Mouse (Mus musculus) midbrain, embryonic 11.5 days (tissue): ENCODE measurements around the gene Pex16. TPM values are rescaled to one million over a fixed set of nuclear protein-coding genes. Genes with fewer than 3 reads are reported as not detected.
A peak's percentile ranks its signal among the peaks of the same experiment; 100 is the strongest.
"Not testable (repeated sequence)": the region's sequence is repeated elsewhere in the genome, so short reads cannot be mapped to it uniquely, and the experiment has no call there.

Source experiments
- ATAC-seq: fragments of 200-750 bp; cut with Nextera tagmentation; 2 replicates; pipeline ENCODE4 v1.8.0; 2017; ENCODE audit warnings: moderate TSS enrichment, moderate library complexity; ENCODE audit not compliant: low FRiP score
- DNase-seq: peaks from one replicate; pipeline ENCODE4 v3.0.0; 2015; ENCODE audit warnings: low spot score; ENCODE audit errors: missing footprints
- H3K27ac ChIP-seq: fragments of 300-500 bp; sonication (generic); 2 replicates; pipeline ENCODE4 v1.5.1; 2014; ENCODE audit warnings: low read depth, low read length
- H3K27me3 ChIP-seq: fragments of 300-500 bp; sonication (generic); 2 replicates; pipeline ENCODE4 v1.6.1; 2014; ENCODE audit warnings: mild to moderate bottlenecking, low read length, moderate library complexity, mixed read lengths; ENCODE audit not compliant: control insufficient read depth, insufficient read depth
- H3K36me3 ChIP-seq: fragments of 300-500 bp; sonication (generic); 2 replicates; pipeline ENCODE4 v1.6.1; 2014; ENCODE audit warnings: mild to moderate bottlenecking, low read length, moderate library complexity, mixed read lengths; ENCODE audit not compliant: control insufficient read depth, insufficient read depth
- H3K4me1 ChIP-seq: fragments of 300-500 bp; sonication (generic); 2 replicates; pipeline ENCODE4 v1.6.1; 2014; ENCODE audit warnings: low read length; ENCODE audit not compliant: control insufficient read depth, insufficient read depth
- H3K4me2 ChIP-seq: fragments of 300-500 bp; sonication (generic); 2 replicates; pipeline ENCODE4 v1.6.1; 2014; ENCODE audit warnings: mild to moderate bottlenecking, moderate library complexity
- H3K4me3 ChIP-seq: fragments of 300-500 bp; sonication (generic); 2 replicates; pipeline ENCODE4 v1.5.1; 2014; ENCODE audit warnings: low read depth, low read length
- H3K9ac ChIP-seq: fragments of 300-500 bp; sonication (generic); 2 replicates; pipeline ENCODE4 v1.6.1; 2014; ENCODE audit warnings: low read length
- H3K9me3 ChIP-seq: fragments of 300-500 bp; sonication (generic); 2 replicates; pipeline ENCODE4 v1.6.1; 2016; ENCODE audit warnings: low read length; ENCODE audit not compliant: control insufficient read depth
- WGBS: fragments of 180-500 bp; shearing (Covaris S2); extraction: QIAGEN DNeasy Blood & Tissue Kit; methylation state at CpG from one replicate; pipeline ENCODE4 v1.1.7; 2014; 5-methylcytosine and 5-hydroxymethylcytosine counted together
- polyA plus RNA-seq: library from polyadenylated mRNA; unstranded; fragments of >200 nt; fragmentation: Nextera tagmentation; extraction: Ambion mirVana; gene quantifications from 2 replicates; pipeline ENCODE4 v1.2.1, GENCODE M21; 2014

Gene Pex16
- polyA plus RNA-seq, 1 experiment from 2014 or later = 20.0 TPM

GRCm38 (mm10) chr2:92389645-92390044, 15.2 kb downstream of the Pex16 start:
- Histone ChIP-seq H3K4me2 (peak overlapping the region; percentile 24), H3K27ac (peak overlapping the region; percentile 45), H3K36me3 (peaks cover 26% of the 10 kb centered on the region), H3K4me1 (peaks cover 50% of the 10 kb centered on the region), H3K4me3 (peak overlapping the region; percentile 63), H3K9ac (peak overlapping the region; percentile 28; the same call in 1 of the 2 replicates), H3K9me3 (no peaks in the 10 kb centered on the region), H3K27me3 (no peaks in the 10 kb centered on the region)
- 4% methylated on average over 10 of the region's 10 CpGs for WGBS
- DNase-seq (no peak), ATAC-seq (no peak)

GRCm38 (mm10) chr2:92390206-92390930, 15.9 kb downstream of the Pex16 start:
- Histone ChIP-seq H3K9me3 (no peaks in the 10 kb centered on the region), H3K27me3 (no peaks in the 10 kb centered on the region), H3K9ac (peak overlapping the region; percentile 28; the same call in 1 of the 2 replicates), H3K27ac (peak overlapping the region; percentile 45), H3K4me3 (no peak overlapping the region), H3K4me1 (peaks cover 50% of the 10 kb centered on the region), H3K4me2 (peak overlapping the region; percentile 24), H3K36me3 (peaks cover 20% of the 10 kb centered on the region)
- 75% methylated on average over 6 of the region's 6 CpGs for WGBS
- DNase-seq (no peak), ATAC-seq (no peak)

DNA sequence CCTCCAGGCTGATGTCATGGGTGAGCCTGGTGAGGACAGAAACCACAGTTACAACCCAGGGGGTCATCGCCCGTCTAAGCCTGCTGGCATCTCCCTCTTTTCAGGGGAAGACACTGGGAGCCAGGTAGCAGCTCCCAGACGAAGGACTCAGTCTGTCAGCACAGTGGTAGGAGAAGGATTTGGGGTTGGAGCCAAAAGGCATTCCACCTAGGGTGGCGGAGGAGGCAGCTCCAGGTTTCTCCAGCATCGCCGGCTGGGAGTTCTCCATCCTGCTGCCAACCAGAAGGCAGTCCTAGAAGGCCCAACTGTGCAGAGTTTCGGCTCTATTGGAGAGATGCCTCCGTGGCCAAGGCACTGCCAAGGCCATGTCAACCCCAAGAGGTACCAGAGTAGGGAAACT, 16.6 kb downstream of the Pex16 start:
- H3K4me1 ChIP-seq = peaks cover 50% of the 10 kb centered on the region
- peak overlapping the region; percentile 61; the same call in 1 of the 2 replicates for H3K9ac ChIP-seq
- DNase-seq (no peak), ATAC-seq (no peak)
- peak overlapping the region; percentile 46 for H3K4me2 ChIP-seq
- H3K36me3 ChIP-seq = peaks cover 12% of the 10 kb centered on the region
- WGBS = 85% methylated on average over 8 of the region's 8 CpGs
- no peak overlapping the region for H3K4me3 ChIP-seq
- H3K27me3 ChIP-seq = no peaks in the 10 kb centered on the region
- H3K27ac ChIP-seq = no peak overlapping the region
- H3K9me3 ChIP-seq = no peaks in the 10 kb centered on the region

DNA sequence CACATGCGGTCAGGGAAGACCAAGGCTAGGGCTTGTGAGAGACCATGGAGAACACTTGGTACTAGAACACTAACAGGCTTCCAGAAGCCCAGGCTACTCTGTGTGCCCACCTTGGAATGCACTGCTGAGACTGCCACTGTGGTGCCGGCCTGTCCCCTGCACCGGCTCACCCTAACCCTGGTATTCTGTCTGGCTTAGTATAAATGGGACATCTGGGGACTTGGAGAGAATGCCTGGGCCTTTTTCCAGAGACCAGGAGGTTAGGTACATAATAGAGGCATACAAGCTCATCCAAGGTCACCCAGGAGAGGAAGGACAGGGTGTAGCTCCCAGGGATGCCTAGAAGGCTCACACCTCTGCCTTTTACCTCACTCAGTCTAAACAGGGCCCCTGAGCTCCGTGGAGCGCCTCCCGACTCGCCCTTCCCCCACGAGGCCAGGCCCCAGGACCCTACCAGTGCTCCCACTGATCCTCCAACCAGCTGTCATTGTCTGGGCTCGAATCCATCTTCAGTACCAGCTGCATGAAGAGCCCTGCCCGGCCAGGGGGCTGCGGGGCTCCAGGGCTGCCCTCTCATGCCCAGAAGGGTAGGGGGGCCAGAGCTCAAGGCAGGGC, 17.3 kb downstream of the Pex16 start:
- Histone ChIP-seq H3K27ac (peak overlapping the region; percentile 83), H3K27me3 (no peaks in the 10 kb centered on the region), H3K36me3 (peaks cover 6% of the 10 kb centered on the region), H3K9me3 (no peaks in the 10 kb centered on the region), H3K9ac (peak overlapping the region; percentile 61), H3K4me1 (peaks cover 50% of the 10 kb centered on the region), H3K4me3 (peak overlapping the region; percentile 29), H3K4me2 (peak overlapping the region; percentile 46)
- ATAC-seq (peak; percentile 1; the same call in 1 of the 2 replicates), DNase-seq (peak; percentile 88)
- WGBS = 22% methylated on average over 11 of the region's 11 CpGs

DNA sequence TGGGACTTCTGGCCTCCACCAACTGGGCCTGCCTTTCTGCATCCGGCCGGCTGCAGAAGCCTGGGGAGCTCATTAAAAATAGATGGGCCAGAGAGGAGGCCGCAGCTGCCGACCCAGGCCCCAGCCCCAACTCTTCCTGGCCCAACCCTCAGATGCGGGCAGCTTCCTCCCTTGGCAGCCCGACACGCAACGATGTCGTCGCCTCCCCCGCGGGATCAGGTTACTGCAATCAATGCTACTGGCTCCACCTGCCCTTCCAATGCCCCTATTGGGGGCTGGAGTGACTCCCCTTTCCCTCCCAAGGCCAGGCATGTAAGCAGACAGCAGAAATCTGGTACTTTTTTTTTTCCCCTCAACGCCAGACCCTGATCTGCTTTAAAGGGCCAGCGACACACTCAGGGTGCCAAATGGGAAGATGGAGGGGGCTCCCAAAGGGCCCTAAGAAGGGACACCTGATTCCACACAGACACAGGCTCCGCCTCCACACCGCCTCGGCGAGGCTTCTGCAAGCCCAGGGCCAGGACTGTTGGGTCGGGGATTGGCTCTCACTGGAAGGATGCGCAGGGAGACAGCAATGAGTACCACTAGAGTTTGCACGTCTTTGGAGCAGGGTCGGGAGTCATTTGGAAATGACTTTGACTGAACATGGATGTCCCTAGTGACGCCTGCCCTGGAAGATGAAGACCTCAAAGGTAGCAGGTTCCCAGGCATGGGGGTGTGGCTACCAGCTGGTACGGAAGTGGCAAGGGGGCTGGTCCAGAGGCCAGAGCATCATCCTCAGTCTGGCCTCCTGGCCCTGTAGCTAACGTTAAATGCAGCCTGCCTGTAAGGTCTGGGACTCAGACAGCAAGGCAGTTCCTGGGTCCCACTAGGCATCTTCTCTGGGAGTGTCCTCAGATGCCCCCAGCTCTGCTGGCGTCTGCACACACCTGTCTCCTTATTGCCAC, 18.1 kb downstream of the Pex16 start:
- Histone ChIP-seq H3K36me3 (no peaks in the 10 kb centered on the region; the same call in 1 of the 2 replicates), H3K9me3 (no peaks in the 10 kb centered on the region), H3K27me3 (no peaks in the 10 kb centered on the region), H3K27ac (peak overlapping the region; percentile 83), H3K4me1 (peaks cover 53% of the 10 kb centered on the region), H3K4me3 (peak overlapping the region; percentile 29), H3K9ac (peak overlapping the region; percentile 61), H3K4me2 (peak overlapping the region; percentile 46)
- ATAC-seq (0 out of 2 replicates have a peak, but pooled peaks have one; percentile 0), DNase-seq (peak; percentile 91)
- 4% methylated on average over 26 of the region's 26 CpGs for WGBS

- no peaks in the 10 kb centered on the region for H3K27me3 ChIP-seq
- no peak overlapping the region for H3K4me3 ChIP-seq
- no peak overlapping the region for H3K27ac ChIP-seq
- no peak for DNase-seq
- no peak overlapping the region for H3K4me2 ChIP-seq
- no peaks in the 10 kb centered on the region for H3K36me3 ChIP-seq
- no peak for ATAC-seq
- H3K9me3 ChIP-seq = no peaks in the 10 kb centered on the region
- no peak overlapping the region for H3K9ac ChIP-seq
- H3K4me1 ChIP-seq = peaks cover 44% of the 10 kb centered on the region
- 93% methylated on average over 3 of the region's 3 CpGs for WGBS
These were observed 21.1 kb downstream of the Pex16 start for GRCm38 (mm10) chr2:92395535-92395934.

DNA sequence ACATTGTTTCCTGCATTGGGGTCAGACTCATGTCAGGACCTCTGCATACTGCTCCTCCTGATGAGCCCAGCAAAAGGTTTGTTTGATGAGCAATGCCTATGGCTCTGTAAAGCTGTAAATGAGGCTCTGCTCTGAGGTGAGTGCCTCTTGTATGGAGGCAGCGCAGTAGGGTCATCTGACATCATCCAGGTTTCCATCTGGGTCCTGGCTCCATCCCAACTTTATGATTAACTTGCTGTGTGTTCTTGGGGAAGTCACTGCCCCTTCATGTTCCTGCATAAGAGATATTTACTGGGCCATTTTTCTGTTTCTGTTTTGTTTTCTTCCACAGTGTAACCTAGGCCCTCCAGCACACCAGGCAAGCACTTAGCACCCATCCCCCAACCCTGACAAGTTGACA, 23.0 kb downstream of the Pex16 start:
- Histone ChIP-seq H3K9ac (no peak overlapping the region), H3K27me3 (no peaks in the 10 kb centered on the region), H3K27ac (no peak overlapping the region), H3K4me2 (0 out of 2 replicates have a peak overlapping the region, but pooled peaks have one; percentile 3), H3K4me1 (peaks cover 29% of the 10 kb centered on the region), H3K36me3 (no peaks in the 10 kb centered on the region), H3K9me3 (no peaks in the 10 kb centered on the region), H3K4me3 (no peak overlapping the region)
- DNase-seq (no peak), ATAC-seq (no peak)
- WGBS = 81% methylated on average over 1 of the region's 1 CpGs

GRCm38 (mm10) chr2:92399877-92400276, 25.4 kb downstream of the Pex16 start:
- not testable (repeated sequence) for H3K36me3 ChIP-seq, H3K9me3 ChIP-seq, ATAC-seq, H3K27ac ChIP-seq, H3K27me3 ChIP-seq, DNase-seq, H3K9ac ChIP-seq
- Histone ChIP-seq H3K4me1 (peaks cover 19% of the 10 kb centered on the region), H3K4me3 (0 out of 2 replicates have a peak overlapping the region, but pooled peaks have one; percentile 75), H3K4me2 (peak overlapping the region; percentile 97)
- 62% methylated on average over 4 of the region's 4 CpGs for WGBS
